Mouse (Mus musculus) myocyte (in vitro differentiated cells): ENCODE measurements around the gene Map1s. TPM values are rescaled to one million over a fixed set of nuclear protein-coding genes. Genes with fewer than 3 reads are reported as not detected.

Source experiments
- H3K27me3 ChIP-seq: one replicate; pipeline ENCODE4 v1.6.1; 2011; ENCODE audit not compliant: control insufficient read depth, insufficient read depth, insufficient read length
- H3K36me3 ChIP-seq: one replicate; pipeline ENCODE4 v1.6.1; 2011; ENCODE audit not compliant: control insufficient read depth, insufficient read depth
- H3K4me2 ChIP-seq: one replicate; pipeline ENCODE4 v1.6.1; 2011; ENCODE audit warnings: low read depth, control low read depth
- H3K4me3 ChIP-seq: one replicate; pipeline ENCODE4 v1.5.1; 2011; ENCODE audit warnings: mild to moderate bottlenecking, control low read depth, moderate library complexity
- H3K79me2 ChIP-seq: one replicate; pipeline ENCODE4 v1.6.1; 2011; ENCODE audit not compliant: control insufficient read depth, insufficient read depth
- H3ac ChIP-seq: one replicate; pipeline ENCODE4 v1.6.1; 2011; ENCODE audit not compliant: control insufficient read depth, insufficient read length
- CEBPB ChIP-seq: IDR thresholded peaks from 2 replicates; pipeline ENCODE4 v1.6.1; 2011; ENCODE audit warnings: mild to moderate bottlenecking, moderate library complexity; ENCODE audit not compliant: poor library complexity, insufficient read depth, severe bottlenecking
- E2F4 ChIP-seq: IDR thresholded peaks from one replicate; pipeline ENCODE4 v1.6.1; 2011; ENCODE audit warnings: mild to moderate bottlenecking, control low read depth, moderate library complexity; ENCODE audit not compliant: insufficient read depth
- MAX ChIP-seq: IDR thresholded peaks from one replicate; pipeline ENCODE4 v1.6.1; 2011; ENCODE audit warnings: low read depth, mild to moderate bottlenecking, control low read depth
- MYOD1 ChIP-seq, 3 experiments: IDR thresholded peaks; one replicate each; pipeline ENCODE4 v1.6.1; 2011; ENCODE audit warnings: control low read depth in 2 of 3, low read depth in 2 of 3, mild to moderate bottlenecking in 2 of 3, moderate library complexity in 1 of 3; ENCODE audit not compliant: insufficient read length in 2 of 3, control insufficient read depth in 1 of 3
- MYOG ChIP-seq, 3 experiments: IDR thresholded peaks; one replicate each; pipeline ENCODE4 v1.6.1; 2011; ENCODE audit warnings: control low read depth in 2 of 3, low read depth in 2 of 3, mild to moderate bottlenecking in 2 of 3; ENCODE audit not compliant: insufficient read length in 2 of 3, control insufficient read depth in 1 of 3, insufficient read depth in 1 of 3
- POLR2A ChIP-seq: IDR thresholded peaks from one replicate; pipeline ENCODE4 v1.6.1; 2011; ENCODE audit warnings: low read depth, mild to moderate bottlenecking, control low read depth, moderate library complexity; ENCODE audit not compliant: insufficient read length
- POLR2AphosphoS2 ChIP-seq: IDR thresholded peaks from one replicate; pipeline ENCODE4 v1.6.1; 2011; ENCODE audit warnings: low read depth, control low read depth; ENCODE audit not compliant: insufficient read length
- REST ChIP-seq: IDR thresholded peaks from one replicate; pipeline ENCODE4 v1.6.1; 2011; ENCODE audit warnings: mild to moderate bottlenecking, control low read depth, moderate library complexity; ENCODE audit not compliant: insufficient read depth, insufficient read length
- SRF ChIP-seq: IDR thresholded peaks from one replicate; pipeline ENCODE4 v1.6.1; 2011; ENCODE audit warnings: low read depth; ENCODE audit not compliant: control insufficient read depth, insufficient read length
- TCF12 ChIP-seq: IDR thresholded peaks from one replicate; pipeline ENCODE4 v1.6.1; 2011; ENCODE audit warnings: mild to moderate bottlenecking, control low read depth; ENCODE audit not compliant: poor library complexity, insufficient read depth, severe bottlenecking
- TCF3 ChIP-seq: IDR thresholded peaks from one replicate; pipeline ENCODE4 v1.6.1; 2011; ENCODE audit warnings: low read depth, control low read depth; ENCODE audit not compliant: insufficient read length
- USF1 ChIP-seq: IDR thresholded peaks from one replicate; pipeline ENCODE4 v1.6.1; 2011; ENCODE audit warnings: low read depth, mild to moderate bottlenecking, control low read depth, moderate library complexity
- polyA plus RNA-seq: library from polyadenylated mRNA; unstranded; fragments of >200 nt; fragmentation: generic; extraction: Trizol; gene quantifications from one replicate; pipeline ENCODE4 v1.2.1, GENCODE M21; 2012; ENCODE audit warnings: missing spikeins

Map1s gene
- polyA plus RNA-seq, 1 experiment = 62.0 TPM

GRCm38 (mm10) chr8:70937200-70937599 lies 31.5 kb downstream of the Map1s start:
- Histone ChIP-seq H3K27me3 (peaks cover 33% of the 10 kb centered on the region), H3K79me2 (no peaks in the 10 kb centered on the region), H3K4me2 (no peak overlapping the region), H3K4me3 (no peak overlapping the region), H3K36me3 (no peaks in the 10 kb centered on the region), H3ac (no peak overlapping the region)
- TF ChIP-seq E2F4 (no peak), POLR2AphosphoS2 (no peak), TCF3 (no peak)

DNA sequence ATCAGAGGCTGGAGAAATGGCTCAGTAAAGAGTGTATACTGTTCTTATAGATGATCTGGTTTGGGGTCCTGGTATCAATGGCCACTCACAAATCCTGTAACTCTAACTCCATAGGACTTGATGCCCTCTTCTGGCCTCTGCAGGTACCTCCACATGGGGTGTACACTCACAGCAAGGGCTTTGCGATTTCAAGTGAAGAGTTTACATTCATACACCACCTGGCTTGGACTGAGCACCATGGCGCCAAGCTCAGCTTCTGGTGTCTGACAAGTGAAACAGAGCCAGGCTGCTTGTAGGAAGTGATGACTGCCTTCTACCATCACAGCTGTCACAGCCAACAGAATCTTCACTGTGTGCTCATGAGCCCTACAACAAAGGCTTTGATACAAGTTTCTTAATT lies 35.7 kb downstream of the Map1s start:
- Histone ChIP-seq H3K27me3 (peaks cover 18% of the 10 kb centered on the region), H3ac (no peak overlapping the region), H3K4me2 (no peak overlapping the region), H3K4me3 (no peak overlapping the region), H3K36me3 (no peaks in the 10 kb centered on the region), H3K79me2 (no peaks in the 10 kb centered on the region)
- TF ChIP-seq TCF3 = no peak

- H3ac ChIP-seq = no peak overlapping the region
- TF ChIP-seq POLR2AphosphoS2 (no peak), MYOD1 (IDR thresholded peaks at IDR 0.05; ENCODE audit: control insufficient read depth in 1 of 3, insufficient read length in 2 of 3, low read depth in 2 of 3) (no peak), TCF12 (no peak), MYOG (IDR thresholded peaks at IDR 0.05; ENCODE audit: control insufficient read depth in 1 of 3, insufficient read depth in 1 of 3, insufficient read length in 2 of 3, low read depth in 2 of 3) (no peak), CEBPB (no peak), POLR2A (no peak), USF1 (no peak)
- no peak overlapping the region for H3K4me2 ChIP-seq
- H3K4me3 ChIP-seq = no peak overlapping the region
- no peaks in the 10 kb centered on the region for H3K36me3 ChIP-seq
- no peaks in the 10 kb centered on the region for H3K79me2 ChIP-seq
- peaks cover 10% of the 10 kb centered on the region for H3K27me3 ChIP-seq
These were observed 37.5 kb downstream of the Map1s start for GRCm38 (mm10) chr8:70943187-70943586.

DNA sequence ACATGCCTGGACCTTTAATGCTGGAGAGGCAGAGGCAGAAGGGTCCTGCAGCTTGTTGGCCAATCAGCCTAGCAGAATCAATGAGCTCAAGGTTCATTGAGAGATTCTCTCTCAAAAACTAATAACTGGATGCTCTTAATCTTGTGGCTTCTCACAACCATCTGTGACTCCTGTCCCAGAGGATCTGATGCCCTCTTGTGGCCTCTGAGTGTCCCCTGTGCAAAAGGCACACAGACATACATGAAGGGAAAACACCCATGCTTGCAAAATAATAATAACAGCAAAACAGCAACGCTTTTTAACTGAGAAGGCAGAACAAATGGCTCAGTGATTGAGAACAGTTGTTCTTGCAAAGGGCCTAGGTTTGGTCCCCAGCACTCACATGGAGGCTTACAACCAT lies 44.1 kb downstream of the Map1s start:
- H3K79me2 ChIP-seq = no peaks in the 10 kb centered on the region
- H3K4me3 ChIP-seq = no peak overlapping the region
- no peaks in the 10 kb centered on the region for H3K36me3 ChIP-seq
- H3ac ChIP-seq = no peak overlapping the region
- H3K4me2 ChIP-seq = no peak overlapping the region
- H3K27me3 ChIP-seq = no peaks in the 10 kb centered on the region
- TF ChIP-seq POLR2AphosphoS2 = no peak
- no peak for TF ChIP-seq REST
- no peak for TF ChIP-seq E2F4
- TF ChIP-seq SRF = no peak
- TF ChIP-seq MAX = no peak

GRCm38 (mm10) chr8:70960703-70961472 lies 55.2 kb downstream of the Map1s start:
- Histone ChIP-seq H3K4me3 (no peak overlapping the region), H3K79me2 (no peaks in the 10 kb centered on the region), H3K4me2 (no peak overlapping the region), H3ac (no peak overlapping the region), H3K27me3 (peaks cover 5% of the 10 kb centered on the region), H3K36me3 (no peaks in the 10 kb centered on the region)
- TF ChIP-seq CEBPB (no peak), TCF3 (no peak), TCF12 (no peak), USF1 (no peak), MAX (no peak), POLR2A (no peak)

GRCm38 (mm10) chr8:70964159-70964558 lies 58.4 kb downstream of the Map1s start:
- TF ChIP-seq MYOD1 (IDR thresholded peaks at IDR 0.05; ENCODE audit: control insufficient read depth in 1 of 3, insufficient read length in 2 of 3, low read depth in 2 of 3) (no peak), POLR2A (no peak), MYOG (IDR thresholded peaks at IDR 0.05; ENCODE audit: control insufficient read depth in 1 of 3, insufficient read depth in 1 of 3, insufficient read length in 2 of 3, low read depth in 2 of 3) (no peak), USF1 (no peak), SRF (no peak), TCF3 (no peak), POLR2AphosphoS2 (no peak), E2F4 (no peak), MAX (no peak), REST (no peak), TCF12 (no peak), CEBPB (no peak)
- Histone ChIP-seq H3K27me3 (peaks cover 5% of the 10 kb centered on the region), H3K4me2 (no peak overlapping the region), H3ac (no peak overlapping the region), H3K36me3 (no peaks in the 10 kb centered on the region), H3K79me2 (no peaks in the 10 kb centered on the region), H3K4me3 (no peak overlapping the region)
